Mouse (Mus musculus) megakaryocyte, embryonic 14.5 days (primary cell): ENCODE data around the gene Gm48552.

Source experiments
- FLI1 ChIP-seq: IDR thresholded peaks from 2 replicates; pipeline ENCODE4 v1.6.1; 2012; ENCODE audit warnings: low read length, inconsistent platforms, mixed read lengths
- GATA1 ChIP-seq: IDR thresholded peaks from 3 replicates; pipeline ENCODE4 v1.6.1; 2012; ENCODE audit warnings: mixed read lengths, low read length, inconsistent platforms, borderline replicate concordance

- no peak for TF ChIP-seq GATA1
- TF ChIP-seq FLI1 = no peak
Measured at GRCm38 (mm10) chr10:81375322-81375721, 13.5 kb upstream of the Gm48552 start.
